Mouse (Mus musculus) embryonic facial prominence, embryonic 14.5 days (tissue): ENCODE results near the gene Wnt9a. TPM values are rescaled to one million over a fixed set of nuclear protein-coding genes. Genes with fewer than 3 reads are reported as not detected.
"Not testable (repeated sequence)": the region's sequence is repeated elsewhere in the genome, so short reads cannot be mapped to it uniquely, and the experiment has no call there.

Experiments used
- ATAC-seq: fragments of 200-750 bp; cut with Nextera tagmentation; 2 replicates; pipeline ENCODE4 v1.8.0; 2017; ENCODE audit warnings: low read depth, moderate number of reproducible peaks, moderate TSS enrichment
- DNase-seq: peaks from one replicate; pipeline ENCODE4 v3.0.0-alpha.2; 2015; ENCODE audit warnings: low spot score
- H3K27ac ChIP-seq: fragments of 300-500 bp; sonication (generic); replicated peaks from 2 replicates; pipeline ENCODE4 v1.5.1; 2014; ENCODE audit warnings: low read depth, mild to moderate bottlenecking, low read length, moderate library complexity
- H3K27me3 ChIP-seq: fragments of 300-500 bp; sonication (generic); replicated peaks from 2 replicates; pipeline ENCODE4 v1.6.1; 2014; ENCODE audit warnings: low read length; ENCODE audit not compliant: control insufficient read depth, insufficient read depth
- H3K36me3 ChIP-seq: fragments of 300-500 bp; sonication (generic); 2 replicates; pipeline ENCODE4 v1.6.1; 2014; ENCODE audit warnings: low read length, mixed read lengths; ENCODE audit not compliant: control insufficient read depth, insufficient read depth
- H3K4me1 ChIP-seq: fragments of 300-500 bp; sonication (generic); 2 replicates; pipeline ENCODE4 v1.6.1; 2014; ENCODE audit warnings: antibody characterized with exemption, low read length; ENCODE audit not compliant: control insufficient read depth, insufficient read depth
- H3K4me2 ChIP-seq: fragments of 300-500 bp; sonication (generic); 2 replicates; pipeline ENCODE4 v1.6.1; 2014; ENCODE audit warnings: low read depth, mild to moderate bottlenecking, low read length, moderate library complexity, mixed read lengths
- H3K4me3 ChIP-seq: fragments of 300-500 bp; sonication (generic); 2 replicates; pipeline ENCODE4 v1.5.1; 2014; ENCODE audit warnings: low read depth, mild to moderate bottlenecking, low read length
- H3K9ac ChIP-seq: fragments of 300-500 bp; sonication (generic); 2 replicates; pipeline ENCODE4 v1.6.1; 2014; ENCODE audit warnings: low read depth, mild to moderate bottlenecking, low read length, moderate library complexity, mixed read lengths
- H3K9me3 ChIP-seq: fragments of 300-500 bp; sonication (generic); 2 replicates; pipeline ENCODE4 v1.6.1; 2016; ENCODE audit warnings: low read length; ENCODE audit not compliant: control insufficient read depth
- WGBS: fragments of 180-500 bp; shearing (Covaris S2); extraction: QIAGEN DNeasy Blood & Tissue Kit; methylation state at CpG from one replicate; pipeline ENCODE4 v1.1.7; 2014; 5-methylcytosine and 5-hydroxymethylcytosine counted together
- polyA plus RNA-seq: library from polyadenylated mRNA; unstranded; fragments of >200 nt; fragmentation: Nextera tagmentation; extraction: Ambion mirVana; gene quantifications from 2 replicates; pipeline ENCODE4 v1.2.1, GENCODE M21; 2014

The Wnt9a gene
- polyA plus RNA-seq, 1 experiment from 2014 or later = 4.8 TPM

- no peaks in the 10 kb centered on the region for H3K36me3 ChIP-seq
- no peak within 1 kb of the TSS for H3K27ac ChIP-seq
- no peak for DNase-seq
- no peak for ATAC-seq
- peak within 1 kb of the TSS; percentile 37; the same call in 1 of the 2 replicates for H3K9ac ChIP-seq
- peaks cover 83% of the 10 kb centered on the region for H3K27me3 ChIP-seq
- H3K4me2 ChIP-seq = peak within 1 kb of the TSS; percentile 64
- peaks cover 16% of the 10 kb centered on the region; the same call in 1 of the 2 replicates for H3K4me1 ChIP-seq
- no peaks in the 10 kb centered on the region for H3K9me3 ChIP-seq
- H3K4me3 ChIP-seq = peak within 1 kb of the TSS; percentile 34
- WGBS = under 1% methylated on average over 35 of the region's 60 CpGs
Measured at GRCm38 (mm10) chr11:59290702-59291303, 15.9 kb upstream of the Wnt9a start, which contains the start of gene Wnt3a. TSS of gene Wnt3a (minus strand) at chr11:59290752.

- ATAC-seq = no peak; the same call in 1 of the 2 replicates
- H3K4me3 ChIP-seq = no peak overlapping the region
Measured at GRCm38 (mm10) chr11:59293616-59294015, 13.1 kb upstream of the Wnt9a start.

GRCm38 (mm10) chr11:59297941-59298340, 8.8 kb upstream of the Wnt9a start:
- 16% methylated on average over 7 of the region's 7 CpGs for WGBS
- peaks cover 41% of the 10 kb centered on the region for H3K27me3 ChIP-seq
- no peaks in the 10 kb centered on the region for H3K4me1 ChIP-seq
- DNase-seq (peak; percentile 76), ATAC-seq (no peak)
- H3K27ac ChIP-seq = no peak overlapping the region
- peak overlapping the region; percentile 21; the same call in 1 of the 2 replicates for H3K9ac ChIP-seq
- no peaks in the 10 kb centered on the region for H3K36me3 ChIP-seq
- no peak overlapping the region for H3K4me3 ChIP-seq
- H3K4me2 ChIP-seq = no peak overlapping the region
- no peaks in the 10 kb centered on the region for H3K9me3 ChIP-seq

More at GRCm38 (mm10) chr11:59293616-59294015, 13.1 kb upstream of the Wnt9a start:
- Histone ChIP-seq H3K36me3 (no peaks in the 10 kb centered on the region), H3K27me3 (peaks cover 72% of the 10 kb centered on the region), H3K4me1 (peaks cover 16% of the 10 kb centered on the region; the same call in 1 of the 2 replicates), H3K9ac (no peak overlapping the region), H3K9me3 (no peaks in the 10 kb centered on the region), H3K27ac (no peak overlapping the region), H3K4me2 (no peak overlapping the region)
- 23% methylated on average over 7 of the region's 7 CpGs for WGBS
- DNase-seq = peak; percentile 72

DNA sequence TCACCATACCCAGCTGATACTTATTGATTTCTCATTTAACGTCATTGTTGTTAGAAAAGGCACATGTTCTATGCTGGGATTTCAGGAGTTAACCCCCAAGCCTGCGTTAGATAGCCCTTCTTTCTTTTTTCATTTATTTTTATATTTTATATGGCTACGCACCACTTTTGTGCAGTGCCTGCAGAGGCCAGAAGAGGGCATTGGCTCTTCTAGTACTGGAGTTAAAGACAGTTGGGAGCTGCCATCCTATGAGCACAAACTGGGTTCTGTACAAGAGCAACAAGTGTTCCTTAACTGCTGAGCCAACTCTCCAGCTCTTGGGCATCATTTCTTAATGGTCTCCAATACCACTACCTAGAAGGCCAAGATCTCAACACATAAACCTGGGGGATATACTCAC, 6.5 kb upstream of the Wnt9a start:
- Histone ChIP-seq H3K27me3 (peaks cover 32% of the 10 kb centered on the region), H3K27ac (no peak overlapping the region), H3K36me3 (no peaks in the 10 kb centered on the region), H3K4me1 (no peaks in the 10 kb centered on the region), H3K4me2 (no peak overlapping the region), H3K9ac (no peak overlapping the region), H3K4me3 (no peak overlapping the region), H3K9me3 (no peaks in the 10 kb centered on the region)
- no peak for DNase-seq
- no peak for ATAC-seq
- 15% methylated on average over 3 of the region's 3 CpGs for WGBS

- ATAC-seq, DNase-seq, H3K4me1 ChIP-seq, H3K27ac ChIP-seq, H3K9me3 ChIP-seq, H3K4me3 ChIP-seq, H3K9ac ChIP-seq, H3K36me3 ChIP-seq, H3K4me2 ChIP-seq: not testable (repeated sequence)
- H3K27me3 ChIP-seq = peaks cover 33% of the 10 kb centered on the region
- 74% methylated on average over 2 of the region's 2 CpGs for WGBS
Measured at GRCm38 (mm10) chr11:59301053-59301452, 5.7 kb upstream of the Wnt9a start.

GRCm38 (mm10) chr11:59302700-59303569, 3.8 kb upstream of the Wnt9a start:
- no peaks in the 10 kb centered on the region for H3K36me3 ChIP-seq
- DNase-seq = peak; percentile 91
- no peaks in the 10 kb centered on the region for H3K9me3 ChIP-seq
- no peak overlapping the region for H3K9ac ChIP-seq
- no peak overlapping the region for H3K27ac ChIP-seq
- no peaks in the 10 kb centered on the region for H3K4me1 ChIP-seq
- peak; percentile 41; the same call in 1 of the 2 replicates for ATAC-seq
- H3K4me3 ChIP-seq = no peak overlapping the region
- 28% methylated on average over 7 of the region's 10 CpGs for WGBS
- no peak overlapping the region for H3K4me2 ChIP-seq
- H3K27me3 ChIP-seq = peaks cover 36% of the 10 kb centered on the region

- H3K9me3 ChIP-seq = no peaks in the 10 kb centered on the region
- no peak for DNase-seq
- H3K27me3 ChIP-seq = peaks cover 20% of the 10 kb centered on the region
- WGBS = 42% methylated on average over 22 of the region's 22 CpGs
- no peak overlapping the region for H3K4me3 ChIP-seq
- H3K4me1 ChIP-seq = peaks cover 18% of the 10 kb centered on the region
- no peak overlapping the region for H3K27ac ChIP-seq
- H3K9ac ChIP-seq = no peak overlapping the region
- H3K36me3 ChIP-seq = no peaks in the 10 kb centered on the region
- H3K4me2 ChIP-seq = peak overlapping the region; percentile 95; the same call in 1 of the 2 replicates
- ATAC-seq = no peak
Measured at GRCm38 (mm10) chr11:59305008-59305820, 1.5 kb upstream of the Wnt9a start.

DNA sequence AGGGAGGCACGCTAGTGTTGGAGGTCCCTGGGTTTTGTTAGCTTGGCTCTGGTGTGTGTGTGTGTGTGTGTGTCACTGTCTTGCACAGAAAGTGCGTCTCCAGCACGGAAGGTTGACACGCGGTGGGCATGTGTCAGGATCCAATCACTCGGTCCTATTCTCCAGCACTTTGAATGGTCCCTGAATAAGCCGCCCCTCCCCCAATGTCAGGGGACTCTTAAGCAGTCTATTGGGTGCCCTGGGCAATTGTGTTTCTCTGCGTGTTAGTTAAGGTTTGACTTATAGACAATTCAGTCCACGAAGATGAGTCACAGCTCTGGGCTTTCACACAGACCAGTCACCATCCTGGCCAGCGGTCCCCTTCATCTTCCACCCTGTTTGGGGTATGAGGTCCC, 910 bp upstream of the Wnt9a start:
- no peaks in the 10 kb centered on the region for H3K9me3 ChIP-seq
- DNase-seq (no peak), ATAC-seq (no peak)
- H3K36me3 ChIP-seq = no peaks in the 10 kb centered on the region
- H3K9ac ChIP-seq = peak overlapping the region; percentile 46; the same call in 1 of the 2 replicates
- H3K4me2 ChIP-seq = peak overlapping the region; percentile 95
- WGBS = 9% methylated on average over 10 of the region's 10 CpGs
- H3K27ac ChIP-seq = no peak overlapping the region
- H3K4me1 ChIP-seq = peaks cover 18% of the 10 kb centered on the region
- H3K4me3 ChIP-seq = peak overlapping the region; percentile 69; the same call in 1 of the 2 replicates
- H3K27me3 ChIP-seq = peaks cover 20% of the 10 kb centered on the region
